Mouse (Mus musculus) intestine, embryonic 16.5 days (tissue): ENCODE results near the gene Man2c1. TPM values are rescaled to one million over a fixed set of nuclear protein-coding genes. Genes with fewer than 3 reads are reported as not detected.

Experiments
- ATAC-seq: fragments of 200-750 bp; cut with Nextera tagmentation; 2 replicates; pipeline ENCODE4 v1.8.0; 2017; ENCODE audit warnings: moderate TSS enrichment, moderate library complexity
- H3K27ac ChIP-seq: fragments of 300-500 bp; sonication (generic); 2 replicates; pipeline ENCODE4 v1.5.1; 2014; ENCODE audit warnings: mild to moderate bottlenecking, low read length
- H3K27me3 ChIP-seq: fragments of 300-500 bp; sonication (generic); replicated peaks from 2 replicates; pipeline ENCODE4 v1.6.1; 2014; ENCODE audit warnings: low read length, control low read depth, mixed read lengths; ENCODE audit not compliant: control insufficient read depth, insufficient read depth
- H3K36me3 ChIP-seq: fragments of 300-500 bp; sonication (generic); 2 replicates; pipeline ENCODE4 v1.6.1; 2014; ENCODE audit warnings: low read length, control low read depth; ENCODE audit not compliant: control insufficient read depth, insufficient read depth
- H3K4me1 ChIP-seq: fragments of 300-500 bp; sonication (generic); 2 replicates; pipeline ENCODE4 v1.6.1; 2014; ENCODE audit warnings: low read length, control low read depth, mixed read lengths; ENCODE audit not compliant: control insufficient read depth, insufficient read depth
- H3K4me2 ChIP-seq: fragments of 300-500 bp; sonication (generic); 2 replicates; pipeline ENCODE4 v1.6.1; 2014; ENCODE audit warnings: low read depth, low read length, control low read depth
- H3K4me3 ChIP-seq: fragments of 300-500 bp; sonication (generic); 2 replicates; pipeline ENCODE4 v1.5.1; 2014; ENCODE audit warnings: mild to moderate bottlenecking, low read length
- H3K9ac ChIP-seq: fragments of 300-500 bp; sonication (generic); 2 replicates; pipeline ENCODE4 v1.6.1; 2014; ENCODE audit warnings: low read depth, low read length
- H3K9me3 ChIP-seq: fragments of 300-500 bp; sonication (generic); 2 replicates; pipeline ENCODE4 v1.6.1; 2016; ENCODE audit warnings: low read length, control low read depth; ENCODE audit not compliant: control insufficient read depth
- WGBS: fragments of 180-500 bp; shearing (Covaris S2); extraction: QIAGEN DNeasy Blood & Tissue Kit; methylation state at CpG from one replicate; pipeline ENCODE4 v1.1.7; 2014; 5-methylcytosine and 5-hydroxymethylcytosine counted together
- polyA plus RNA-seq: library from polyadenylated mRNA; unstranded; fragments of >200 nt; fragmentation: Nextera tagmentation; extraction: Ambion mirVana; gene quantifications from 2 replicates; pipeline ENCODE4 v1.2.1, GENCODE M21; 2015

Man2c1 gene
- polyA plus RNA-seq = 45.4 and 52.7 TPM in 2 replicates

DNA sequence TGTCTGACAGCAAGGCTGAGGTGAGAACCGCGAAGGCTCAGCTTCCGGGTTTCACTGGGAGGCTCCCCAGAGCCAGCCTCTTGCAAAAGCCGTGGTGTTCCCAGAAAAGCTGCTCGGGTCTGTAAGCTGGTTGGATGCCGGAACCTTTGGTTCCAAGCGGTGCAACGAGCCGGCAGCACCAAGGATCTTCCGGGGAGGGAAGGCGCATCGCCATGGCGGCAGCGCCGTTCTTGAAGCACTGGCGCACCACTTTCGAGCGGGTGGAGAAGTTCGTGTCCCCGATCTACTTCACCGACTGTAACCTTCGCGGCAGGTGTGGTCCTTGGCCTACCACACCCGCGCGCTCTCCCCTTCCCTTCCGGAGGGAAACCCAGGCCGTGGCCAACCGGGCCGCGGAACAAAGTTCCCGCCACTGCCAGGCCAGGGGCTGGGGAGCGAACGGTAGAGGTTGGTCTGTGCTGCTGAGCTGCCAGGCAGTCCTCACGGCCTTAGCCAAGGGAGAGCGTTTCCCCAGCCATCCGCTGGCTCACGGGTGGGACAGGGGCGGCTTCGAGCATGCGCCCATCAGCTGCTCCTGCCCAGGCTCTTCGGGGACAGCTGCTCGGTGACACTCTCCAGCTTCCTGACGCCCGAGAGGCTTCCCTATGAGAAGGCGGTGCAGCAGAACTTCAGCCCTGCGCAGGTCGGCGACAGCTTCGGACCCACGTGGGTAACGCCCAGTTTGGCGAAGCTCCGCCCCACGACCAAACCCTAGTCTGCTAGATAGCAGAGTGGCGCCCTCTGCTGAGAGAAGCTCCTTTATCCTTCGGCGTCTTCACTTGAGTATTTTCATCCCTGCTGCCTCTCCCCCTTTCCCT, at the start of gene Man2c1:
TSS of gene Man2c1 (plus strand) at position 114 of the 857 bp plus-strand sequence.
- Histone ChIP-seq H3K9ac (peak within 1 kb of the TSS; percentile 83), H3K4me3 (peak within 1 kb of the TSS; percentile 76), H3K9me3 (no peaks in the 10 kb centered on the region), H3K27ac (peak within 1 kb of the TSS; percentile 97), H3K4me2 (peak within 1 kb of the TSS; percentile 78), H3K27me3 (no peaks in the 10 kb centered on the region), H3K4me1 (peaks cover 7% of the 10 kb centered on the region), H3K36me3 (peaks cover 15% of the 10 kb centered on the region; the same call in 1 of the 2 replicates)
- ATAC-seq = peak; percentile 92
- under 1% methylated on average over 58 of the region's 58 CpGs for WGBS

DNA sequence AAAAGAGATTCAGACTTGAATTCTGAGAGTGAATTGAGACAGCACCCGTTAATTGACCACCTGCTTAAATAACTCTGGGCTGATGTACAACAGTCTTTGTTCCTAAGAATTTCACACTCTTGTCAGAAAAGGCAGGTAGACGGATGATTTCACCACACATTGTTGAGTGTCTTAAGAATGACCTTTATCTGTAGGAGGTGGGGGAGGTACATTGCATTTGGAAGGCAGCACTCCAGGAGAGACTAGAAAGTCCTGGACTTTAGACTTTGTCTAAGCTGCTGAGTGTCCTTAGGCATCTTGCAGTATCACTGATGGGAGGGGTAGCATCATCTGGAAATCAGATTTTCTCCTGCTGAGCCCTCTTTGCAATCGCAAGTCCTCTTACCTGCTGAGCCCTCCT, 48.3 kb upstream of the Man2c1 start:
- Histone ChIP-seq H3K9ac (no peak overlapping the region), H3K27ac (no peak overlapping the region), H3K9me3 (no peaks in the 10 kb centered on the region), H3K4me2 (no peak overlapping the region), H3K4me3 (no peak overlapping the region), H3K27me3 (no peaks in the 10 kb centered on the region), H3K36me3 (no peaks in the 10 kb centered on the region), H3K4me1 (peaks cover 13% of the 10 kb centered on the region; the same call in 1 of the 2 replicates)
- WGBS = 61% methylated on average over 3 of the region's 3 CpGs
- no peak for ATAC-seq

- ATAC-seq = no peak
- Histone ChIP-seq H3K4me2 (no peak overlapping the region), H3K9ac (no peak overlapping the region), H3K36me3 (peaks cover 21% of the 10 kb centered on the region), H3K4me3 (no peak overlapping the region), H3K9me3 (no peaks in the 10 kb centered on the region), H3K4me1 (no peaks in the 10 kb centered on the region), H3K27me3 (no peaks in the 10 kb centered on the region), H3K27ac (no peak overlapping the region)
- 91% methylated on average over 13 of the region's 13 CpGs for WGBS
Measured at GRCm38 (mm10) chr9:57117261-57117755, 13.2 kb upstream of the Man2c1 start.

DNA sequence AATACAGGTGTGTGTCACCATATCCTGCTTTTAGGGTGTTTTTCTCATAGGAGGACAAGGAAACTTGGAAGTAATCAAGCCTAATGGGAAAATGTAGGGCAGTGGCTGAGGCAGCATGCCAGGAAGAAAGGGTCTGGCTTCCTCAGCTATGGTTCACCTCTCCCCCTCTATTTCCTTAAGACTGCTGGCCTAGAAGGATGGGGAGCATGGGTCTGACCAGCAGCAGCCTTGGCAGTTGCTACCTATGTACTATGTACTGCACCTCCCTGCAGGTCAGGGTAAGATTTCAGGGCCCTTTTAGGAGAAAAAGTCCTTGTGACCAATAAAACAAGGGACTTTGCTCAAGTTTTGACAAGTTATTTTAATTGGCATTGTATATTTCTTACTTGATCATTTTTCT, 849 bp upstream of the Man2c1 start:
- peak overlapping the region; percentile 78 for H3K4me2 ChIP-seq
- H3K27me3 ChIP-seq = no peaks in the 10 kb centered on the region
- H3K9me3 ChIP-seq = no peaks in the 10 kb centered on the region
- peaks cover 7% of the 10 kb centered on the region for H3K4me1 ChIP-seq
- no peak for ATAC-seq
- no peak overlapping the region for H3K4me3 ChIP-seq
- peak overlapping the region; percentile 4; the same call in 1 of the 2 replicates for H3K9ac ChIP-seq
- H3K36me3 ChIP-seq = peaks cover 15% of the 10 kb centered on the region; the same call in 1 of the 2 replicates
- H3K27ac ChIP-seq = no peak overlapping the region

GRCm38 (mm10) chr9:57137246-57137645, 6.8 kb downstream of the Man2c1 start:
- H3K27me3 ChIP-seq = no peaks in the 10 kb centered on the region
- no peak overlapping the region for H3K9ac ChIP-seq
- no peak overlapping the region for H3K4me3 ChIP-seq
- H3K9me3 ChIP-seq = no peaks in the 10 kb centered on the region
- no peak for ATAC-seq
- H3K36me3 ChIP-seq = peaks cover 14% of the 10 kb centered on the region
- 87% methylated on average over 6 of the region's 6 CpGs for WGBS
- H3K4me1 ChIP-seq = no peaks in the 10 kb centered on the region
- no peak overlapping the region for H3K27ac ChIP-seq
- no peak overlapping the region for H3K4me2 ChIP-seq

DNA sequence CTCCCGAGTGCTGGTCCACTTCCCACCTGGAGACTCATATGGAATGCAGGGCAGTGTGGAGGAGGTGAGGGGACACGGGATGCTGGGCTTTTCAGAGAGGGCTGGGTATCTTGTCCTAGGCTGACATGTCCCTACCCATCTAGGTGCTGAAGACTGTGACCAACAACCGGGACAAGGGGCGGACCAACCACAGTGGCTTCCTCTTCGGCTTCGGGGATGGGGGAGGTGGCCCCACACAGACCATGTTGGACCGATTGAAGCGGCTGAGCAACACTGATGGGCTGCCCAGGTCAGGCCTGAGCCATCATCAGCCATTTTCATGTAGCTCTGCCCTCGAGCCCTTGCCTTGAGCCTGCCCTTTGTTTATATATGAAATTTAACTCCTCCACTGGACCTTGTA, 7.3 kb downstream of the Man2c1 start:
- H3K27ac ChIP-seq = no peak overlapping the region
- H3K27me3 ChIP-seq = no peaks in the 10 kb centered on the region
- H3K4me1 ChIP-seq = no peaks in the 10 kb centered on the region
- H3K9ac ChIP-seq = no peak overlapping the region
- H3K4me2 ChIP-seq = no peak overlapping the region
- ATAC-seq = no peak
- H3K9me3 ChIP-seq = no peaks in the 10 kb centered on the region
- peaks cover 14% of the 10 kb centered on the region for H3K36me3 ChIP-seq
- H3K4me3 ChIP-seq = no peak overlapping the region
- 83% methylated on average over 9 of the region's 9 CpGs for WGBS

DNA sequence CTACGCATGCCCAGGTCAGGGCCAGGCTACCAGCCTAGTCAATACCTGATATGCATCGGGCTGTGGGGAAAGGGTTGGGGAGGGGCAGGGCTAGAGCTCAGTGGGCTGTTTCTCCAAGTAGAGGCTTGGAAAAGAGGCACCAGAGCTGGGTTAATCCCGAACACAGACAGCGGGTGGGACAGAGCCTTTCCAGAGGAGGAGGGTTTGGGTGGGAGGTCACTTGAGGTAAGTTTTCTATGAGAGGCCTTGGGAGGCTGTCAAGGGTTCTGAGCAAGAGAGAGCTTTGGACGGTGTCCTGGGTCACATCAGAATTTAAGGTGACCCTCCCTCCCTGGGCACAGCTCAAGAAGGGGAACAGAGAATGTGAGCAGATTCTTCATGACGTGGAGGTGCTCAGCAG, 8.0 kb downstream of the Man2c1 start:
- Histone ChIP-seq H3K4me3 (no peak overlapping the region), H3K36me3 (peaks cover 16% of the 10 kb centered on the region), H3K9ac (no peak overlapping the region), H3K4me2 (no peak overlapping the region), H3K4me1 (no peaks in the 10 kb centered on the region), H3K9me3 (no peaks in the 10 kb centered on the region), H3K27ac (no peak overlapping the region), H3K27me3 (no peaks in the 10 kb centered on the region)
- no peak for ATAC-seq
- WGBS = 91% methylated on average over 6 of the region's 6 CpGs

- ATAC-seq = no peak
Measured at GRCm38 (mm10) chr9:57139110-57139509, 8.6 kb downstream of the Man2c1 start.

DNA sequence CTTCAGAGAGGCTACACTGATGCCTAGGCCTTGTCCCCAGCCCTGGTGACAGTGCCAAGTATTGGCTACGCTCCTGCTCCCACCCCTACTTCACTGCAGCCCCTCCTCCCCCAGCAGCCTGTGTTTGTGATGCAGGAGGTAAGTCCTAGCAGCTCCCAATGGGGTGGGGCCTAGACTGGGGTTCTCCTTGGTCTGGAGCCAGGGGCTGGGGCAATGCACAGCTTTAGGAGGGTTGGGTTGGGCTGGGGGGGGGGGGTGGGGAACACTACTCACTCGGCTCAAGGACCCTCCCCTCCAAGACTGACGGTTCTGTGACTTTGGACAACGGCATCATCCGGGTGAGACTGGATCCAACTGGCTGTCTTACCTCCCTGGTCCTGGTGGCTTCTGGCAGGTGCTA, 9.1 kb downstream of the Man2c1 start:
- H3K36me3 ChIP-seq = peaks cover 16% of the 10 kb centered on the region
- H3K27ac ChIP-seq = no peak overlapping the region
- no peaks in the 10 kb centered on the region for H3K27me3 ChIP-seq
- no peaks in the 10 kb centered on the region for H3K9me3 ChIP-seq
- H3K9ac ChIP-seq = no peak overlapping the region
- no peak for ATAC-seq
- no peak overlapping the region for H3K4me3 ChIP-seq
- no peaks in the 10 kb centered on the region for H3K4me1 ChIP-seq
- no peak overlapping the region for H3K4me2 ChIP-seq
- WGBS = 91% methylated on average over 5 of the region's 5 CpGs

More at GRCm38 (mm10) chr9:57139110-57139509, 8.6 kb downstream of the Man2c1 start:
- Histone ChIP-seq H3K36me3 (peaks cover 16% of the 10 kb centered on the region), H3K4me2 (no peak overlapping the region), H3K9ac (no peak overlapping the region), H3K27ac (no peak overlapping the region), H3K4me1 (no peaks in the 10 kb centered on the region), H3K9me3 (no peaks in the 10 kb centered on the region), H3K27me3 (no peaks in the 10 kb centered on the region), H3K4me3 (no peak overlapping the region)
- 89% methylated on average over 9 of the region's 9 CpGs for WGBS
